Mouse (Mus musculus) regulatory T cell (primary cell): ENCODE results near the gene Phf20.
"Not testable (repeated sequence)": the region's sequence is repeated elsewhere in the genome, so short reads cannot be mapped to it uniquely, and the experiment has no call there.

Experiments used
- in situ Hi-C: fragments of 300-600 bp; cut with MboI, MseI; formaldehyde crosslinking; loops from one replicate; pipeline ENCODE4 v1.15.1; 2025; ENCODE audit warnings: high pct_unique_total_duplicates

Gene Phf20

DNA sequence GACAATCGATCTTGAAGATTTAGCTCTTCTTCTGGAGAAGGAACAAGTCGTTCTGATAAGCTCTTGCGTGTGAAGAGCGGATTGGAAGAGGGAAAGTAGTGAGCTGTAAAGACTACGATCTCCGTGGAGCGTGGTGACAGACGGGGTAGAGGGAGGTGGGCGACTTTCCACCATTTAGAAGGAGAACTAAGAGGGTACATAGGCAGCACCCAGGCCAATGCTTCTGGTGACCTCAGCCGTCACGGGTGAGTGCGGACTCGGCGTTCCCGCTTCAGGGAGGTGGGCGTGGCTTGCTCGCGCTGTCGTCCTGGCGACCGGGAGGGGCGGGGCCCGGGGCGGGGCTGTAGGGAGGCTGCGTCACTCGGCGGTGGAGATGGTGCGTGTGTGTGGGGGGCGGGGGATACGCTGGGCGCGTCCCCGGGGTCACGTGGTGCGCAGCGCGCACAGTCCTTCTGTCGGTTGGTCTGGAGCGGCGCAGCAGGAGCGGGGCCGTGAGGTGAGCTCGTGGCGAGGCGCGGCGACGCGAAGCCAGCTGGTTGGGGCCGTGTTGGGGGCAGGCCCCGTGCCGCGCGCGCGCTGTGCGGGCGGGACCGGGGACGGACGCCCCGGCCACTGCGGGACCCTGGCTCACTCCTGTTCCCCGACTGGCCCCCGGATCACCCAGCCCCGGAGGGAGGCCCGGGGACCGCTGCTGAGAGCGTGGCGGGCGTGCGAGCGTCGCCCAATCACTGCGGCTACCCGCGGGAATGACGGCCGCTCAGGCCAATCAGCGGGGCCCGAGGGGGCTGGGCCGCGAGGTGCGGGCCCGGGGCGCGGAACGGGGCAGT lies at the start of gene Phf20:
Gene Phf20 (plus strand): TSS at position 165 of the 827 bp plus-strand sequence.
- in situ Hi-C loops, result no loop called here

- in situ Hi-C loops, result loop anchor here (25.0 kb wide), 1 partner anchor 1260 kb away; the partner anchor contains the start of gene Eif2s2
Observed at GRCm38 (mm10) chr2:156147316-156147915, 48.9 kb upstream of the Phf20 start.

DNA sequence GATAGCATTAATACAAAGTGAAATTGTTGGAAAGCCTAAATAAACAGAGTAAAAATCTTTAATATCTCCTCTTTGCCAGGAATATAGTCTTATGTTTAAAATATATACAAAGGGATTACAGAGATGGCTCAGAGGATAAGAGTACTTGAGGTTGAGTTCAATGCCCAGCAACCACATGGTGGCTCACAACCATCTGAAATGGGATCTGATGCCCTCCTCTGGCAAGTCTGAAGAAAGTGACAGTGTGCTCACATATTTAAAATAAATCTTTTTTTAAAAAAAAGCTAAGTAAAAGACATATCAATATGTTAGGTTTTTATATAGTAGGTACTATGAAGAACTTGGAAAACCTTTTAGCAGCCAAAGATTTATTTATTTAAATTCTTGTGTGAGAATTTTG lies 44.7 kb upstream of the Phf20 start:
- in situ Hi-C loops, result no loop called here

- in situ Hi-C loops, result no loop called here
Observed at GRCm38 (mm10) chr2:156165478-156165877, 30.8 kb upstream of the Phf20 start.

- in situ Hi-C loops, result no loop called here
Observed at GRCm38 (mm10) chr2:156166557-156166956, 29.7 kb upstream of the Phf20 start.

- in situ Hi-C loops, result no loop called here
Observed at GRCm38 (mm10) chr2:156177079-156177478, 19.2 kb upstream of the Phf20 start.

GRCm38 (mm10) chr2:156177651-156178050 lies 18.6 kb upstream of the Phf20 start:
- in situ Hi-C loops, result no loop called here

DNA sequence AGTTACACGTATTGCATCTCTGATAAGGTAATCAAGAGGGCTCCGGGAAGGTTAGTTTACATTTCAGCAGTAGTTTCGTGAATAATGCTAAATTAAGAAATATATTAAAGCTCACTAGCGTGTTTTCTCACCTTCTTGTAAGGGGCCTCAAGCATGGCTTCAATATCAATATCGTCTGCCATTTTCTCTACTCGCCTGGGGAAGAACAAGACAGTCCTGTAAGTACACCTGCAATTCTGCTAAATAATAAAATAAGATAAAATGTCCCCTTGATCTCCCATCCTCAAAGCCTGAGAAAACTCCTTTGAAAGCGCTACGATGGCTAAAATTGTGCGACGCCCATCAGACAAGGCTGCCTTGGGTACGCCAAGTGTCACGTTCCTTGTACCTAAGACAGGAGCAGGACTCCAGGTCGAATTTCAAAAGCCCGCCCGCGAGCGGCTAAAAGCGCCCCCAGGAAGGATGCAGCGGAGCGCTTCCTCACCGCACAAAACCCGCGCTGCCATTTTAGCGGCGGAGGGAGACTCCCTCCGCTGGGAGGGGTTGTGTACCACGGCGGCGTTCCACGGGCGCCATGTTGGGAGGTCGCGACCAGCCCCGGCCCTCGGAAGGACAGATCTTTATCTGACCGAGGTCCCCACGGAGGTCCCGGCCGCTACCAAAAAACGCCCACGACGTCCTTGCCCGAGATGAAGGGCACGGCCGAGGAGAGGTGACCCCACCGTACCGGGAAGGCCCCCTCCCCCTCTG lies 17.0 kb upstream of the Phf20 start:
- in situ Hi-C loops, result no loop called here

DNA sequence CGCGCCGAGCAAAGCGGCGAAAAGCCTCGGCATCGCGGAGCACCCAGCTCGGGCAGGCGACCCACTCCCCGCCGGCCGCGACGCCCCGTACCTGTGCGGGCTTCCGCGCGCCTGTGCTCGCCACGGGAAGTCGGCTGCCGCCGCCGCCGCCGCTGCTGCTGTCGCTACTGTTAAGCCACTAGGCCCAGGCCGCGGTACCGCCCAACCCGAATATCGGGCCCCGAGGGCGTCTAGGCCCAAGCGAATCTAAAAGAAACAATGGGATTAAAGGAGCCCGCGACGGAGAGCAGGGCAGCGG lies 16.5 kb upstream of the Phf20 start:
- in situ Hi-C loops, result no loop called here

DNA sequence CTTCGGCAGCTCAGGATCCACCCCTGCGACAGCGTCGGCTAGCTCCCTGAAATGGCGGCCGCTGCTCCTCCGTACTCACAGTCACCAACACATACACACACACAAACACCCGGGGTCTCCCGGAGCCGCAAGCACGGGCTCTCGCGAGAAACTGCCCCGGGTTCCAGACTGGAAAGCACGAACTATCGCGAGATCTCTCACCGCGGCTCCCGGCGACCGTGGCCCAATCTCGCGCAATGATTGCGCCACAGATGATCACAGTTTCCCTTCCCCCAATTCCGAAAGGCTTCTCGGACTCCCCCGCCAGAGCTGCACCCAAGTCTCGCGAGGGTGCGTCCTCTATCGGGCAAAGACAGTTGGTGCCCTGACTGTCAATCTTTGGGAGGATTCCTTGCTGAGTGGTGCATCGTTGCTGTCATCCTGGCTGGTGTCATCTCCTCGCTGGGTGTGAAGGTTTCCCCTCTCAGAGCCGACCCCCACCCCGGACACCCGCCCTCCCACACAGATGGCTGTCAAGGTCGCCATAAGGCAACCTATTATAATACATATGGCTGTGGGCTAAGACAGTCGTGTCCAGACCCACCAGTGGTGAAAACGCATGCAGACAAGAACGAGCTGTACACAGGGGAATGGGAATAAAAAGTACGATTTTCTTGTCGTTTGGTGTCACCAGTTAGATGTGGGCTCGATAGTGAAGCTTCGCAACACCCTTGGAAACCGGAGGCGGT lies 16.0 kb upstream of the Phf20 start, which contains the start of gene Rbm39:
Gene Rbm39 (minus strand): TSS at position 145 of the 728 bp plus-strand sequence.
- in situ Hi-C loops, result no loop called here

DNA sequence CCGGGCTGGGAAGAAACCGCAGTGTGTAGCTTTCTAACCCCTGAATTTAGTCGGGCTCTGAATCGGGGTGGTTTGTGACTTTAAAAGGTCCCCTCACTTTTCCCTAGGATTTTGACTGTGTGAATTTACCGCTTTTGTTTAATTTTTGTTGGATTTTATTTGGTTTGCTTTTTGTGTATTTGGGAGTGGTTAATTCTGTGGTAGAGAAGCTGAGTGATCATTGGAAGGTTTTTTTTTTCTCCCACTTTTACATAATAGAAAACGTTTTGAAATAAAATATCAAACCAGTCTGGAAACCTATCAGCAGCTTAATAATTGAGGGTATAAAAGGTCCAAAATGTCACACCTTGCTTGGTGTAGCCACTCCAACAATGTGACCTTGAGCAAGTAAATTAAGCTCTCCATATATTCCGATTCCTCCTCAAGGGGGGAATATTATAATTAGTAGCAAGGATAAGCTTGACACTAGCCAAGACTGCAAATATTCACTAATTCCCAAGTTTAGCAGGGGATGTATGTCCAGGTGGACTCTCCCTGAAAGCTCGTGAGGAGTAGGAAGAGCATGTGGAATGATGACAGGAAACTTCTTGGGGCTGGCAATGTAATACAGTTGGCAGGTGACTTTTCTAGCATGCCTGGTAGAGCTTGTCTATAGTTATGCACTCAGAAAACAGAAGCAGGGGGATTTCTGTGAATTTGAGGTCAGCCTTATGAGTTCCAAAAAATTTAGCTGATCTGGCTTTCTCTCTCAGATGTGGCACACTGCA lies 15.3 kb upstream of the Phf20 start:
- in situ Hi-C loops, result no loop called here

- in situ Hi-C loops, result no loop called here
Observed at GRCm38 (mm10) chr2:156181592-156181991, 14.7 kb upstream of the Phf20 start.

- in situ Hi-C loops, result not testable (repeated sequence)
Observed at GRCm38 (mm10) chr2:156189241-156189640, 7.0 kb upstream of the Phf20 start.

- in situ Hi-C loops, result no loop called here
Observed at GRCm38 (mm10) chr2:156190004-156190896, 6.0 kb upstream of the Phf20 start.

GRCm38 (mm10) chr2:156191540-156191939 lies 4.7 kb upstream of the Phf20 start:
- in situ Hi-C loops, result no loop called here

DNA sequence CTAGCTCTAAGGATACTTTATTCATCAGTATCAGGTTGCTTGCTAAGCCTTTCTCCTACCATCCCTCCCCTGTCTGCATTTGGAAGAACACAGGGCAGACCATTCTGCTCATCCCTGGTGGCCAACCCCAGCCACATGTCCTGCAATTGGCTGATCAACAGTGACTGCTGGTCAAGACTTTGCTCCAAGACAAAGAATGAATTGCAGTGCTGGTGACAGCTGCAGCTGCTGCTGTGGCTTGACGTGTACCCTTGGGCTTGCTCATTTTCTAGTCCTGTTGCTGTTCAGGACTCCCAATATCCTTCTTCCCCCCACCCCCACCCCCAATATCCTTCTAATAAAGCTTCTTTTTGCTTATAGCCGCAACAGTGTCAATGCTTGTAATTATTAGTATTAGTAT lies 4.2 kb upstream of the Phf20 start:
- in situ Hi-C loops, result no loop called here

DNA sequence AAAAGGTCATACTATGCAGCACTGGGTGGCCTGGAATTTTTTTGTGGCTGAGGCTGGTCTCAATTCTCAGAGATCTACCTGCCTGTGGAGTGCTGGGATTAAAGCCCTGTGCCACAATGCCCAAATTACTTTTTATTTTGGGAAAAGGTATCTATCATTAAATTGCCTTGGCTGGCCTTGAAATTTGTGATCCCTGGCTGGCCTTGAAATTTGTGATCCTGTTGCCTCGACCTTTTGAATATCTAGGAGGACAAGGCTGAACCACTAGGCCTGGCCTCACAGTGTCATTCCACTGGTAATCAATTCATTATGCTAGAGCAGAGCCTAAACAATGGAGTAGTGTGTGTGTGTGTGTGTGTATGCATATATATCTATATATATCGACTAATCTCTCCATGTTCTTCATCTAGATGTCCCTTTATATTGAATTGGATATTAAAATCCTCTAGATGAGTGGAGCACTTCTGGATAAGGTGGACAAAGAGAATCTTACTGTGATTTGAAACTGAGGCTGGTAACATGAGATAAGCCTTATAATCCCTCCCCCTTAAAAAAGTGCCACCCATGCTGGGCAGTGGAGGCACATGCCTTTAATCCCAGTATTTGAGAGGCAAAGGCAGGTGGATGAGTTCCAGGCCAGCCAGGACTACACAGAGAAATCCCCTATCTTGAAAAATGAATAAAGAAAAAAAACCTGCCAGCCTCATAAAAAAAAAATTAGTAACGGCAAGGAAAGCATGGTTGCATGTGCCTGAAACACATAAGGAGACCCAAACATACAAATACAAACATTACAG lies 3.0 kb upstream of the Phf20 start:
- in situ Hi-C loops, result no loop called here

- in situ Hi-C loops, result no loop called here
Observed at GRCm38 (mm10) chr2:156194571-156194970, 1.7 kb upstream of the Phf20 start.
